Mouse (Mus musculus): ENCODE measurements around the gene Klrd1.
"Not testable (repeated sequence)": the region's sequence is repeated elsewhere in the genome, so short reads cannot be mapped to it uniquely, and the experiment has no call there.

Klrd1 gene

DNA sequence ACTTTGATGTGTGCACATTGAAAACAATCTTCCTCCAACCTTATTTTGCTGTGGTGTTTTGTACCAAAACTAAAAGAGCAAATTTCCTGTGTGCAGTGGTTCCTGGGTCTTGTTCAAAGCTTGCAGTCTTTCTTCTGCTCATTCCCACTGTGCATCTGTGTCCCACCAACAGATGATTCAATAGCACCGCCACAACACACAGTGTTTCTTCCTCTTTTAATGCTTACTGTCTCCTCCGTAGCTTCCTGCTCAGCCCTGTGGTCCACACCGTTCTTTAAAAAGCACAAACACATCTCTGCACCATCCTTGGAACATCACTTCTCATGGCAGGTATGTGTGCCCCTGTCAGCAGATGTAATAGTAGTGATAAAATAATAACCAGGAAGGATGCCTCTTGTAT is at the start of gene Klrd1:
Klrd1 (plus strand) TSS at position 275 of the 400 bp plus-strand sequence.
- no peak for DNase-seq (ENCODE audit: low read depth, low spot score)

DNA sequence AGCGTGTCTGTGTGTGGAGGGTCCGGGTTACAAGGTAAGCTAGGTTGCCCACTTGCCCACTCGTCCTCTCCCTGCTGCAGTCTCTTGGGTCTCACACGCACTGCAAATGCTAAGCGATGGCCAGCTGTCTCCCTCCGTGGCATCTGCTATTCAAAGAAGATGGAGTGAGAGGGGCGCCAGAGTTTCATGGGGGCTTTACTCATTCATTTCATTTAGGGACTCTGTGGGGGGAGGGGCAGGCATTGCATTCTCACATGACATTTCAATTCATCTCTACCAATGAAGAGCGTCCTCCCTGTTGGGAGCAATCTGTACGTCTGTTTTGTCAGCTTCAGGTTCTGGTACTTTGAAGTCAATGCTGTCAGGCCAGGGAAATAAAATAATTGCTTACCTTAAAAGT is 49.7 kb upstream of the Klrd1 start:
- DNase-seq (ENCODE audit: low read depth, low spot score) = no peak

DNA sequence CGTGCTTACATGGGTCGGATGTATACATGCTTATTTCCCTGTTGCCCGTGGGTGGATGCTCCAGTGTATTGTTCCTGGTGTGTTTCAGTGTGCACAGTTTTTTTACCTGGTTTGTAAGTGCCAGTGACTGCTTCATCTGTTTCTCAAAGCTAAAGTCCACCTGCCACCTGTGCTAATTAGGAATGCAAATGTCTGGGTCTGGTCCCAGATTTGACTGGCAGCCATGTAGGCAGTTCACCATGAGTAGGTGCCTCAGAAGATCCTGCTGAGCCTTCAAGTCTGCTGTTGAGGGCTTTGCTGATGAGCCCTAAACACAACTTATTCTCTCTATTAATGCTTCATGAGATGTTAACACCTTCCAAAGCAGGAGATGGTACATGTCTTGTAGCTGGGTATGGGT is 49.0 kb upstream of the Klrd1 start:
- no peak for DNase-seq (ENCODE audit: low read depth, low spot score)

DNA sequence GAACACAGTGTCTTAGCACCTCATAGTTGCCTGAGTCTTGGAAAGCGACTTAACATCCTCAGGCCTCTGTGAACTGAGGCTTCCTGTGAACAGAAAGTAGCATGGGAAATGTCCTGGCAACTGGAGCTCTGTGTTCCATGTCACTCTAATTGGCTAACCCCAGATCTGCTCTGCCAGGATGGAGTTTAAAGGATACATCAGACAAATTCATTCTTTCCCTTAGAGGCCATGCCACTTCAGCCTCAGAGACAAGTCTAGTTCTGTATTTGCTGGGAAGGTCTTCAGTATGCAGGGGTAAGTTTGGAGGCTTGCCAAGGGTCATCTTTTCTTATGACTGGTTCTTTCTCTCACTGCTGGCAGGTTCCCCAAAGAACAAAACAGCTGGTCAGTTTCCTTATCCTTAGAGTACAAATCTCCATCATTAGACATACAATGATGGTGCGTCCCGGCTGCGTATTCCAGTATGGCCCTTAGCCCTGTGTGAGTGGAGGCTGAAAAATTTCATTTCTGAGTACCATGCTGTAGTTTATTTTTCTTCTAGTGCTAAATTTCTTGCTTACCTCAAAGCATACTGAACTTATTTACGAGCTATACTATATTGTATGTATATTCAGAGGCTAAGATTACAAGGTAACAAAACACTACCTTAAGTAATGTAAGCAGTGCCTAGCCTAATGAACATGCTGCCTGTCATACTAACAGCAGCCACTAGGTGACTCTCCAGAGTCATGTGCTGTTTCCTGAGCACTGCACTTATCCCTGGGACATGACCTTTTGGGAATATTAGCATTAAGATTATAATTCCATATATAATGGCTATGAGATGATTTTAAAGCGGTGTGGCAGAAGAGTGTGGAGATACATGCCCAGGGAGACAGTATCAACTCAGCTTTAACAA is 47.6 kb upstream of the Klrd1 start:
- DNase-seq (ENCODE audit: low read depth, low spot score) = peak; percentile 45

GRCm38 (mm10) chr6:129547277-129547676 is 44.3 kb upstream of the Klrd1 start:
- no peak for DNase-seq (ENCODE audit: low read depth, low spot score)

- DNase-seq (ENCODE audit: low read depth, low spot score) = no peak
Measured at GRCm38 (mm10) chr6:129548009-129548408, 43.6 kb upstream of the Klrd1 start.

DNA sequence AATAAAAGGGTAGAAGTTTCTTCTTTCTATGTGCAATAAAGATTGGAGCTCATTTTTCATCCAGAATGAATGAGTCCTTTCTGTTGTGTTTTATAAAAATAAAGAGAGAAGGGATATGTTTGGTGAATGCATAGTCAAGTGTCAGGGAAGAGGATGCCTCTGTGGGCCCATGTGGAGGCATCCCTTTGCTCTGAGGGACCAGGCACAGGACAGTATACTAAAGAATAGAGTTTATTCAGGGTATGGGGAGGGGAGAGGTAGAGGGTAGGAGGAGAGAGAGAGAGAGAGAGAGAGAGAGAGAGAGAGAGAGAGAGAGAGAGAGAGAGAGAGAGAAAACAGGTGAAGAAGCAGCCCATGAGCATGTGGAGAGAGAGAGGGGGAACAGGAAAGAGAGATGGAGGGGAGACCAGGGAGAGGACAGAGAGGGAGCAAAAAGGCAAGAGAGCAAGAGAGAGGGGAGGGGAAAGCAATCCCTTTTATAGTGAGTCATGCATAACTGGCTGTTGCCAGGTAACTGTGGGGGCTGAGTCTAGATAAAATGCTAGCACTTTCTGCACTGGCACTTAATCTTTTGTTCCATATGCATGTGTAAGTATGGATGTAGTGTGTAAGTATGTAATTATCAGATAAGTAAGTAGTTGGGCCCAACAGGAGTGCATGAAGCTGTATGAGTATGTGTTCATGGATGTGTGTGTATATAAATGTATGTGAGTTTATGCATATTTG is 34.1 kb upstream of the Klrd1 start:
- DNase-seq (ENCODE audit: low read depth, low spot score) = no peak

GRCm38 (mm10) chr6:129558946-129559640 is 32.5 kb upstream of the Klrd1 start:
- peak; percentile 25 for DNase-seq (ENCODE audit: low read depth, low spot score)

GRCm38 (mm10) chr6:129559641-129560027 is 31.9 kb upstream of the Klrd1 start:
- DNase-seq (ENCODE audit: low read depth, low spot score) = no peak

GRCm38 (mm10) chr6:129565257-129565656 is 26.3 kb upstream of the Klrd1 start:
- no peak for DNase-seq (ENCODE audit: low read depth, low spot score)

DNA sequence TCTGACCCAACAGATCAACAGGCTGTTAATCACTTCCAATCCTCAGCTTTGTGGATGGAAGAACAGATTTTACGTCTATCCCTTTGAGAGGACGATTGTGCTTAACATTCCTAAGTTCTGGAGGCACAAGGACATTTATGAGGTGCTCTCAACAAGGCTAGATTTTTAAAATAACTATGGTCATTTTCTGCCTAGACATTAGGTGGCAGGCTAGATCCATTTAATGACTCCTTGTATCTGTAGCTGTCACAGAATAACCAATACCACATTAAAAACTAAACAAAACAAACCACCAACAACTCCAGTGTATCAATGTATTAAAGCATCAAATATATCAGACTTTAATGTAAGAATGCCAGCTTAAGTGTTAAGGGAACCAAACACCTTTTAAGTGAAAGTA is 16.3 kb upstream of the Klrd1 start:
- no peak for DNase-seq (ENCODE audit: low read depth, low spot score)

DNA sequence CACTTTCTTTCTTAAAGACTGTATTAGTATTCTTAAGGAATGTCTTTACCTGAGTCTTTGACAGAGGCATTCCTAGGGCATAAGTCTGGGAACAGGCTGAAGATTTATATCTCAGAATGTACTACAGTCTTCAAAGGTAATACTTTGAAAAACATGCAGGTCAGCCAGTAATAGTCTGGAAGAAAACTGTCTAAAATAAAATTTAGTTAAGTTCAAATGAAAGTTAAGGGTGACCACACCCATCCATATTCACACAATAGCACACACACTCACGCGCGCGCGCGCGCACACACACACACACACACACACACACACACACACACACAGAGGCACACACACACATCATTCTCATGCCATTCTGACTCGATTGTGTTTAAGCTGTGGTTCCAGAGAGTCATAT is 14.0 kb upstream of the Klrd1 start, which contains the start of gene Klre1:
Klre1 (plus strand) TSS at position 301 of the 400 bp plus-strand sequence.
- DNase-seq (ENCODE audit: low read depth, low spot score) = no peak

DNA sequence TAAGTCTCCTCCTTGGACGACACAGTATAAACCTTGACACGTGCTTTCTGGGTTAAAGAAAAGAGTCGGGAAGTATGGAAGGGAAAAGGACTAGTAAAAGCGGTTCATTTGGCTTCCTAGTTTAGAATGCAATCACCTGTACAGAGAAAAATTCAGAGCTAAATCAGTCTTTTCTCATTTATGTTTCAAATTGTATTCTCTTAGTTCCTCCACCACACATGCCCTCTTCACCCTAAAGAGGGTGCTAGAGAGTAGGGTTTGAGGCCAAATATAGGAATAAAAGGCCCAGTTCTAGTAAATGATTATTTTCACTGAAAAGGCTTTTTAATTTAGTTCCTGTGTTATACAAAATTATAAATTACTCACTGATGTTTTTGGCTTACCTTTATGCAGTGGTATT is 10.3 kb upstream of the Klrd1 start:
- DNase-seq (ENCODE audit: low read depth, low spot score) = no peak

GRCm38 (mm10) chr6:129581896-129582295 is 9.7 kb upstream of the Klrd1 start:
- no peak for DNase-seq (ENCODE audit: low read depth, low spot score)

DNA sequence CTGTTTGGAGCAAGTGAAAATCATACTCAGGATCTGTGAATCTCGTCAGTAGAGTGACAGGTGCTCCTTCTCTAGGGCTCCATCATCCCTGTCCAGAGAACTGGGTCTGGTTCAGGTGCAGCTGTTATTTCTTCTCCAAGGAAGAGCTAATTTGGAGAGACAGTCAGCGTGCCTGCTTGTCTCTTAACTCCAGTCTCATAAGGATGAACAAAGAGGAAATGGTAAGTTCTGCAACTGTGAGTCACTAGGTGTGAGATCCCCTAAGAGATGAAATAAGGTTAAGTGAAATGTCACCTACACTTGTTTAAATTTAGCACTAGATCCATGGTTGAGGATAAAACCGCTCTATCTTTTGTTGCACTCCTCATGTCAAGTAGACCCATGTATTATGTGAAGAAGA is 8.6 kb upstream of the Klrd1 start:
- no peak for DNase-seq (ENCODE audit: low read depth, low spot score)

DNA sequence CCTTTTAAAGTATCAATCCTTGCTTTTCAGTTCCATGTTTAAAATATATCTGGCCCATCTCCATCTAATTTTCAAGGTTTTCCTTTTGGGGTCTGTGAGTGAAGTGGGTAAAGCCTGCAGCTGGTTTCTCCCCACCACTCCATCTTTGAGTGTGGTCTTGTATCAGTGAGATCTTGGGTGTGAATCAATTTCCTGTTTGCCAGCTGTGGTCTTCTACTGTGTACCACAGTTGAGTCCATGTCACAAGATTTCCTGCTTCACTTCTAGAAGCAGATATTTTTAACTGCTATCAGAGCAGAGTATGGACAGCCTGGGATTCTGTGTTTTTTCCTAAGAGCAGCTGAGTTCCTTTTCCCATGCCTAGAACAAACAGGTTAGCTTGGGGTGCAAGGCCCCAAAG is 16.8 kb downstream of the Klrd1 start:
- no peak for DNase-seq (ENCODE audit: low read depth, low spot score)

DNA sequence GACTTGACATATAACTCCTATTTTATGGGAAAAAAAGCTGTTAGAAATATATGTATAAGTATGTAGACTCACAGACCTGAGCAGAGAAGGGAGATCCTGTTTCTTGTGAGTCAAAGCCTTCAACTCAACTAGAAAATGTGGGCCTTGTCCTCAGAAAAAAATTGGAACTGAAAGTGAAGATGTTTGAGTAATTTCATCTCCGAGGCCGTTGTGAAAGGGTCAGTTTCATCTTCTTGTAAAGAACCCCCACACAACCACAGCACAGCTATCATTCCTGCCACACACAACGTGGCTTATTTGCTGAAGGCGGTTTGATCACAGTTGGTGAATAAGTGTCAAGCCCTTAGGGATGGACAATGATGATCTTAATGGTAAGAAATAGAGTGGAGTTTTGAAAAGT is 32.2 kb downstream of the Klrd1 start, which contains the start of gene Klrk1:
Klrk1 (minus strand) TSS at position 130 of the 400 bp plus-strand sequence.
- DNase-seq (ENCODE audit: low read depth, low spot score) = no peak

- DNase-seq (ENCODE audit: low read depth, low spot score) = not testable (repeated sequence)
Measured at GRCm38 (mm10) chr6:129631046-129631445, 39.5 kb downstream of the Klrd1 start.

DNA sequence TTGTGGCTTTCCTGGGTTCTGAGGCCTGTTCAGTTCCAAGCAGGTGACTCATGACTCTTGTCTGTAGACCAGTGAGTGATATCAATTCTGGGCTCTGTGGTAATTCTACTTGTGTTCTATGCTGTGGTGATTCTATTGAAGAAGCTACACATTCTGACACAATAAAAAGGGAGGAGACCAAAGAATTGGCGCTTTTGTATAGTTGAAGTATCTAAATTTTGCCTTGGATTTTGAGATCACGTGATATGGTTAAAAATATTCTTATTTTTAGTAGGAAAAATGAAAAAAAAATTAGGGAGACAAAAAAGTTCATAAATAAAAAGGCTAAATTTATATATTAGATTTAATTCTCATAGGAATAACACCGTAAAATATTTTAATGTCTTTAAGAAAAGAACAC is 51.7 kb downstream of the Klrd1 start, which contains the start of gene Klrc3:
Klrc3 (minus strand) TSS at position 101 of the 400 bp plus-strand sequence.
- not testable (repeated sequence) for DNase-seq (ENCODE audit: low read depth, low spot score)

DNA sequence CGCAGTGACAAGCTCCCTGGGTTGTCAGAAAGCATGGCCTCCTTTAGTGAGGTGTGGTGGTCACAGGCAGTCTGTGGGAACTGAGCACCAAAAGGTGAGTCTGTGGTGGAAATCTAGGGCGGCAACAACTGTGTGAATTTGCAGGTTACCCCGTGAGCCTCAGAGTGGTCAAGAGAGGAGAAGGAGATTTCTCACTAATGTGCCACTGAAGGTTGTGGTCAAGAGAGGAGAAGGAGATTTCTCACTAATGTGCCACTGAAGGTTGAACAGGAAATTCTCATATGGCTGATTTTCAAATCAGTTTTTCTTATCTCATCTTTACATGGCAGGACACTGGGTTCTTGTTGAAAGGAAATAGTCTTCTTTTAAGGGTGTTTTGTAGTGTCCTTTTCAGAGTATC is 52.5 kb downstream of the Klrd1 start:
- not testable (repeated sequence) for DNase-seq (ENCODE audit: low read depth, low spot score)
